ENCODE assay signal across 18 mouse cellular contexts in the genomic region with DNA sequence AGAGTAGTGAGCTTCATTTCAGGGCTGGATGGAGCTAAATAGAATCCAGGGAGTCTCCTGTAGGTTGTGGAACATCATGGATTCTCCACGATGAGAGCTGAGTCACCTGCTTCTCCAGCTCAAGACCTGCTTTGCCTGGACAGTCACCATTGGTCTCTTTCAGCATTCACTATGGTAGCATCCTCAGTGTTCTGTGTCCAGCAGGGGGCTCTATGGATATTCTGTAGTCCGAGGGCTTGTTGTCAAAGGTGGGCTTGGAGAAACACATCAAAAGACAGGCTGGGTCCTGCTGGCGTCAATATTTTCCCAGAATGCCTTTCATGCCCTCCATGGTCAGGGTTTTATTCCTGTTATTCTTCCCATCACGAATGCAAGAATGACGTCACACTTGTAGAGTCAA.
DNase-seq lines count a peak whose midpoint lies in the region; ATAC-seq and TF ChIP-seq lines count a peak whose summit lies in the region.
"Had no signal": no experiment of that assay in that cellular context is flagged by ENCODE, and none has a peak within 500 bp of the region (broad histone marks: within the 10 kb centered on the region; RNA-seq: fewer than 3 reads in every experiment).

No protein-coding gene starts in this region.

- no peak overlapping the region for H3K9ac ChIP-seq in hindbrain, embryonic 11.5 days (ENCODE audit: low read depth, low read length)
- H3K9ac ChIP-seq in hindbrain, embryonic 16.5 days (ENCODE audit: low read depth, low read length), result no peak overlapping the region
- H3K9ac ChIP-seq in lung, embryonic 14.5 days, result no peak overlapping the region
- H3K9ac ChIP-seq: liver, embryonic 13.5 days; neural tube, embryonic 15.5 days; stomach, embryonic 15.5 days had no signal

- no peak overlapping the region for H3K4me3 ChIP-seq in hindbrain, embryonic 11.5 days (ENCODE audit: low read depth, low read length)
- no peak overlapping the region for H3K4me3 ChIP-seq in hindbrain, embryonic 16.5 days (ENCODE audit: low read length)
- H3K4me3 ChIP-seq in lung, embryonic 14.5 days (ENCODE audit: low read depth, low read length), result no peak overlapping the region
- H3K4me3 ChIP-seq: liver, embryonic 13.5 days; megakaryocyte, embryonic 14.5 days; neural tube, embryonic 15.5 days; stomach, embryonic 15.5 days had no signal

- 62% methylated on average over 5 of the region's 5 CpGs for WGBS in hindbrain, embryonic 11.5 days
- WGBS in hindbrain, embryonic 16.5 days, result 54% methylated on average over 5 of the region's 5 CpGs
- WGBS in lung, embryonic 14.5 days, result 42% methylated on average over 5 of the region's 5 CpGs

- no peaks in the 10 kb centered on the region for H3K4me1 ChIP-seq in hindbrain, embryonic 11.5 days (replicated peaks; ENCODE audit: control insufficient read depth, insufficient read depth, low read length)
- no peaks in the 10 kb centered on the region for H3K4me1 ChIP-seq in hindbrain, embryonic 16.5 days (ENCODE audit: control insufficient read depth, insufficient read depth, low read depth, low read length)
- no peaks in the 10 kb centered on the region for H3K4me1 ChIP-seq in lung, embryonic 14.5 days (ENCODE audit: insufficient read depth)
- H3K4me1 ChIP-seq: liver, embryonic 13.5 days; megakaryocyte, embryonic 14.5 days; neural tube, embryonic 15.5 days; stomach, embryonic 15.5 days had no signal

- DNase-seq in hindbrain, embryonic 11.5 days (ENCODE audit: low spot score), result peak; percentile 27
- peak; percentile 54 for DNase-seq in lung, embryonic 14.5 days
- no peak for DNase-seq in lung, postnatal 4 days
- DNase-seq in brain, embryonic 14.5 days (ENCODE audit: low read depth), result peak; percentile 11
- peak; percentile 61 for DNase-seq in embryo, embryonic 10.5 days (ENCODE audit: low spot score)
- no peak for DNase-seq in adrenal gland, adult 2 months
- DNase-seq: adrenal gland, postnatal 25 days; cerebellum, postnatal 25 days; kidney, postnatal 10 days; liver, embryonic 13.5 days; right cerebral cortex, adult 18-20 months; spleen, adult 18-20 months; thymus, postnatal 25 days had no signal

- peak; percentile 58 for TF ChIP-seq CTCF in lung, embryonic 14.5 days (IDR thresholded peaks at IDR 0.05; ENCODE audit: low read depth)
- peak; percentile 33; the same call in 1 of the 2 replicates for TF ChIP-seq CTCF in brain, embryonic 14.5 days (IDR thresholded peaks at IDR 0.05; ENCODE audit: borderline replicate concordance, extremely low read depth, insufficient read depth, insufficient read length)

- no peaks in the 10 kb centered on the region for H3K27me3 ChIP-seq in hindbrain, embryonic 11.5 days (ENCODE audit: control insufficient read depth, insufficient read depth, low read length)
- H3K27me3 ChIP-seq in hindbrain, embryonic 16.5 days (replicated peaks; ENCODE audit: control insufficient read depth, insufficient read depth, low read length), result no peaks in the 10 kb centered on the region
- no peaks in the 10 kb centered on the region for H3K27me3 ChIP-seq in lung, embryonic 14.5 days (ENCODE audit: insufficient read depth, low read length)
- H3K27me3 ChIP-seq: liver, embryonic 13.5 days; neural tube, embryonic 15.5 days; stomach, embryonic 15.5 days had no signal

- H3K9me3 ChIP-seq in hindbrain, embryonic 11.5 days (ENCODE audit: control insufficient read depth, low read length), result no peaks in the 10 kb centered on the region
- H3K9me3 ChIP-seq in hindbrain, embryonic 16.5 days (ENCODE audit: control insufficient read depth, low read length), result no peaks in the 10 kb centered on the region
- no peaks in the 10 kb centered on the region for H3K9me3 ChIP-seq in lung, embryonic 14.5 days (ENCODE audit: low read depth, low read length)
- H3K9me3 ChIP-seq: liver, embryonic 13.5 days; megakaryocyte, embryonic 14.5 days; neural tube, embryonic 15.5 days; stomach, embryonic 15.5 days had no signal

- H3K27ac ChIP-seq in hindbrain, embryonic 11.5 days (ENCODE audit: low read depth, low read length), result no peak overlapping the region
- H3K27ac ChIP-seq in hindbrain, embryonic 16.5 days (ENCODE audit: low read depth, low read length), result no peak overlapping the region
- H3K27ac ChIP-seq in lung, embryonic 14.5 days (ENCODE audit: low read depth), result no peak overlapping the region
- H3K27ac ChIP-seq: liver, embryonic 13.5 days; neural tube, embryonic 15.5 days; stomach, embryonic 15.5 days had no signal

- no peak overlapping the region for H3K4me2 ChIP-seq in hindbrain, embryonic 11.5 days (replicated peaks; ENCODE audit: low read depth, low read length)
- H3K4me2 ChIP-seq in hindbrain, embryonic 16.5 days (ENCODE audit: low read length), result no peak overlapping the region
- no peak overlapping the region for H3K4me2 ChIP-seq in lung, embryonic 14.5 days
- H3K4me2 ChIP-seq: liver, embryonic 13.5 days; neural tube, embryonic 15.5 days; stomach, embryonic 15.5 days had no signal

- TF ChIP-seq POLR2A in brain, embryonic 14.5 days (IDR thresholded peaks at IDR 0.05; ENCODE audit: borderline replicate concordance, extremely low read depth, insufficient read depth, insufficient read length, poor library complexity, severe bottlenecking), result no peak

- no peaks in the 10 kb centered on the region for H3K36me3 ChIP-seq in hindbrain, embryonic 11.5 days (ENCODE audit: control insufficient read depth, insufficient read depth, low read length)
- no peaks in the 10 kb centered on the region for H3K36me3 ChIP-seq in hindbrain, embryonic 16.5 days (ENCODE audit: control insufficient read depth, insufficient read depth, low read length)
- no peaks in the 10 kb centered on the region for H3K36me3 ChIP-seq in lung, embryonic 14.5 days (ENCODE audit: insufficient read depth)
- H3K36me3 ChIP-seq: liver, embryonic 13.5 days; neural tube, embryonic 15.5 days; stomach, embryonic 15.5 days had no signal

- ATAC-seq in hindbrain, embryonic 11.5 days (ENCODE audit: low FRiP score), result no peak
- no peak for ATAC-seq in hindbrain, embryonic 16.5 days
- ATAC-seq in lung, embryonic 14.5 days (ENCODE audit: insufficient read depth), result no peak
- ATAC-seq: forebrain, embryonic 16.5 days had no signal

Comparison
In these comparisons a context has a peak if more than half of its experiments do, and no peak if none do; other contexts are left out.
1. DNase-seq: peak in hindbrain, embryonic 11.5 days (single experiment), lung, embryonic 14.5 days (single experiment), brain, embryonic 14.5 days (single experiment) and embryo, embryonic 10.5 days (single experiment); none in lung, postnatal 4 days (0 of 2) and adrenal gland, adult 2 months (single experiment).